Comparison of ENCODE assay signal across 23 mouse cellular contexts in genomic region chr2:131061607-131062006, GRCm38 (mm10). TPM values are rescaled to one million over a fixed set of nuclear protein-coding genes. Genes with fewer than 3 reads are reported as not detected.
DNase-seq lines count a peak whose midpoint lies in the region; ATAC-seq and TF ChIP-seq lines count a peak whose summit lies in the region.
"Had no signal": no experiment of that assay in that cellular context is flagged by ENCODE, and none has a peak within 500 bp of the region (broad histone marks: within the 10 kb centered on the region; RNA-seq: fewer than 3 reads in every experiment).

No protein-coding gene starts in this region.

- peak overlapping the region; percentile 7 for H3K4me2 ChIP-seq in heart, embryonic 16.5 days (ENCODE audit: low read depth, low read length)

- H3K27ac ChIP-seq in heart, adult 2 months, result no peak overlapping the region
- H3K27ac ChIP-seq in heart, embryonic 16.5 days (ENCODE audit: low read length), result peak overlapping the region; percentile 47; the same call in 1 of the 2 replicates
- peak overlapping the region; percentile 65 for H3K27ac ChIP-seq in limb, embryonic 10.5 days
- H3K27ac ChIP-seq: hindbrain, postnatal 0 days had no signal

- DNase-seq in heart, adult 18-20 months, result peak; percentile 22 to 34
- DNase-seq in heart, adult 2 months, result no peak
- DNase-seq in heart, adult 11 months, result no peak
- no peak for DNase-seq in limb, embryonic 10.5 days (ENCODE audit: low spot score)
- DNase-seq in right cerebral cortex, postnatal 4 days, result no peak
- no peak for DNase-seq in layer of hippocampus, adult 9-10 months (ENCODE audit: low spot score)
- DNase-seq: adrenal gland, postnatal 36 days; B cell, adult 2 months; cerebellum, adult 11-12 months; cerebellum, postnatal 14 days; forebrain, postnatal 0 days; liver, postnatal 0 days; lung, postnatal 10 days; midbrain, embryonic 14.5 days; spleen, adult 18-20 months; thymus, postnatal 25 days had no signal

- H3K9me3 ChIP-seq in heart, embryonic 16.5 days (replicated peaks; ENCODE audit: control insufficient read depth, low read length), result no peaks in the 10 kb centered on the region
- H3K9me3 ChIP-seq in limb, embryonic 10.5 days (replicated peaks), result no peaks in the 10 kb centered on the region
- H3K9me3 ChIP-seq: hindbrain, embryonic 10.5 days had no signal

- peak; percentile 50 for ATAC-seq in heart, embryonic 16.5 days (replicated peaks; ENCODE audit: extremely low read depth, insufficient read depth, low FRiP score)
- ATAC-seq: forebrain, postnatal 0 days; hindbrain, postnatal 0 days; intestine, postnatal 0 days; liver, postnatal 0 days had no signal

- TF ChIP-seq CTCF in heart, adult 2 months (IDR thresholded peaks at IDR 0.05), result no peak

- H3K4me3 ChIP-seq in heart, adult 2 months, result no peak overlapping the region
- H3K4me3 ChIP-seq in heart, embryonic 16.5 days (ENCODE audit: low read length), result no peak overlapping the region
- no peak overlapping the region for H3K4me3 ChIP-seq in limb, embryonic 10.5 days
- H3K4me3 ChIP-seq: hindbrain, embryonic 10.5 days; megakaryocyte, embryonic 14.5 days; myocyte had no signal

- 25% methylated on average over 5 of the region's 5 CpGs for WGBS in heart, adult 2 months
- 20% methylated on average over 5 of the region's 5 CpGs for WGBS in heart, embryonic 16.5 days
- WGBS in limb, embryonic 10.5 days, result 70% methylated on average over 5 of the region's 5 CpGs

- peaks cover 8% of the 10 kb centered on the region for H3K4me1 ChIP-seq in heart, adult 2 months (ENCODE audit: control insufficient read depth, insufficient read depth, low read length)
- peaks cover 31% of the 10 kb centered on the region for H3K4me1 ChIP-seq in heart, embryonic 16.5 days (ENCODE audit: control insufficient read depth, insufficient read depth, low read length)
- peaks cover 35% of the 10 kb centered on the region for H3K4me1 ChIP-seq in limb, embryonic 10.5 days

- no peaks in the 10 kb centered on the region for H3K36me3 ChIP-seq in heart, adult 2 months (ENCODE audit: control insufficient read depth, insufficient read depth, low read length)
- no peaks in the 10 kb centered on the region for H3K36me3 ChIP-seq in heart, embryonic 16.5 days (ENCODE audit: control insufficient read depth, insufficient read depth)
- H3K36me3 ChIP-seq in limb, embryonic 10.5 days, result no peaks in the 10 kb centered on the region
- H3K36me3 ChIP-seq: hindbrain, embryonic 10.5 days had no signal

- intact Hi-C loops in heart, adult 2 months (cut with DNase I), result no loop called here

- no peak for TF ChIP-seq EP300 in heart, adult 2 months (IDR thresholded peaks at IDR 0.05; ENCODE audit: insufficient read depth, low read depth, low read length)

- no peak for TF ChIP-seq POLR2A in heart, adult 2 months (IDR thresholded peaks at IDR 0.05; ENCODE audit: insufficient read depth, low read depth, low read length)

- H3K79me2 ChIP-seq in heart, adult 2 months (replicated peaks; ENCODE audit: control insufficient read depth, insufficient read depth, low read length), result no peaks in the 10 kb centered on the region

- H3K27me3 ChIP-seq in heart, adult 2 months (ENCODE audit: control insufficient read depth, insufficient read depth, low read length), result peaks cover 1% of the 10 kb centered on the region; the same call in 1 of the 2 replicates
- peaks cover 13% of the 10 kb centered on the region; the same call in 1 of the 2 replicates for H3K27me3 ChIP-seq in heart, embryonic 16.5 days (ENCODE audit: control insufficient read depth, insufficient read depth, low read length)
- peaks cover 75% of the 10 kb centered on the region for H3K27me3 ChIP-seq in limb, embryonic 10.5 days (ENCODE audit: low read depth, poor library complexity, severe bottlenecking)

- H3K9ac ChIP-seq in heart, adult 2 months (ENCODE audit: low read depth, low read length), result no peak overlapping the region
- H3K9ac ChIP-seq in heart, embryonic 16.5 days (ENCODE audit: low read length), result no peak overlapping the region
- H3K9ac ChIP-seq: forebrain, postnatal 0 days; liver, postnatal 0 days had no signal

RNA-seq across cellular contexts. Expression of gene Adam33, which starts 2.0 kb away (rescaled TPM):
- total RNA-seq in heart, adult 18-20 months (2021), result 1 to 10 TPM; 1.3 to 1.9 TPM
- total RNA-seq in heart, adult 2 months (2021), result 1 to 10 TPM in 1 of 2 experiments, under 1 TPM in 1; 0.73 to 1.6 TPM
- 7.1 and 10.0 TPM in 2 replicates for polyA plus RNA-seq in heart, adult 2 months (2012; rRNA removed)
- polyA plus RNA-seq in heart, embryonic 16.5 days (2015; fragmentation: Nextera tagmentation; extraction: Ambion mirVana), result 16.9 and 17.3 TPM in 2 replicates
- 0.38 and 0.48 TPM in 2 replicates for polyA plus RNA-seq in limb, embryonic 10.5 days (2016; fragmentation: Nextera tagmentation; extraction: Ambion mirVana)

RNA-seq across cellular contexts. Expression of gene Gfra4, which starts 18.7 kb away (rescaled TPM):
- total RNA-seq in heart, adult 18-20 months (2021), result 10 to 100 TPM in 1 of 2 experiments, 1 to 10 TPM in 1; 6.2 to 10.2 TPM
- total RNA-seq in heart, adult 2 months (2021), result 1 to 10 TPM; 7.2 to 8.4 TPM
- 21.3 TPM in 2 replicates for polyA plus RNA-seq in heart, adult 2 months (2012; rRNA removed)
- polyA plus RNA-seq in heart, embryonic 16.5 days (2015; fragmentation: Nextera tagmentation; extraction: Ambion mirVana), result 1.8 and 3.0 TPM in 2 replicates
- 7.1 and 10.1 TPM in 2 replicates for polyA plus RNA-seq in limb, embryonic 10.5 days (2016; fragmentation: Nextera tagmentation; extraction: Ambion mirVana)
- total RNA-seq: liver, adult 2 months had no signal

RNA-seq across cellular contexts. Expression of gene Siglec1, which starts 25.0 kb away (rescaled TPM):
- 1 to 10 TPM; 1.9 to 6.5 TPM for total RNA-seq in heart, adult 18-20 months (2021)
- total RNA-seq in heart, adult 2 months (2021), result 1 to 10 TPM; 2.1 to 2.5 TPM
- polyA plus RNA-seq in heart, adult 2 months (2012; rRNA removed), result 3.1 and 3.3 TPM in 2 replicates
- 0.46 and 0.49 TPM in 2 replicates for polyA plus RNA-seq in heart, embryonic 16.5 days (2015; fragmentation: Nextera tagmentation; extraction: Ambion mirVana)
- polyA plus RNA-seq in limb, embryonic 10.5 days (2016; fragmentation: Nextera tagmentation; extraction: Ambion mirVana), result 0.09 and 0.10 TPM in 2 replicates
- polyA plus RNA-seq: myocyte had no signal

Comparison
In these comparisons a context has a peak if more than half of its experiments do, and no peak if none do; other contexts are left out.
1. DNase-seq: peak in heart, adult 18-20 months (2 of 2); none in heart, adult 2 months (0 of 2), heart, adult 11 months (single experiment), limb, embryonic 10.5 days (single experiment), right cerebral cortex, postnatal 4 days (single experiment) and layer of hippocampus, adult 9-10 months (single experiment).